Mouse (Mus musculus) spleen, postnatal 36 days (tissue): ENCODE results near the gene Lrrc25.
A peak's percentile ranks its signal among the peaks of the same experiment; 100 is the strongest.

ENCODE experiments used
- DNase-seq, 2 experiments: peaks; one replicate each; pipeline ENCODE4 v3.0.0; 2022; ENCODE audit warnings: low spot score in 2 of 2, mixed read lengths in 1 of 2

The Lrrc25 gene

DNA sequence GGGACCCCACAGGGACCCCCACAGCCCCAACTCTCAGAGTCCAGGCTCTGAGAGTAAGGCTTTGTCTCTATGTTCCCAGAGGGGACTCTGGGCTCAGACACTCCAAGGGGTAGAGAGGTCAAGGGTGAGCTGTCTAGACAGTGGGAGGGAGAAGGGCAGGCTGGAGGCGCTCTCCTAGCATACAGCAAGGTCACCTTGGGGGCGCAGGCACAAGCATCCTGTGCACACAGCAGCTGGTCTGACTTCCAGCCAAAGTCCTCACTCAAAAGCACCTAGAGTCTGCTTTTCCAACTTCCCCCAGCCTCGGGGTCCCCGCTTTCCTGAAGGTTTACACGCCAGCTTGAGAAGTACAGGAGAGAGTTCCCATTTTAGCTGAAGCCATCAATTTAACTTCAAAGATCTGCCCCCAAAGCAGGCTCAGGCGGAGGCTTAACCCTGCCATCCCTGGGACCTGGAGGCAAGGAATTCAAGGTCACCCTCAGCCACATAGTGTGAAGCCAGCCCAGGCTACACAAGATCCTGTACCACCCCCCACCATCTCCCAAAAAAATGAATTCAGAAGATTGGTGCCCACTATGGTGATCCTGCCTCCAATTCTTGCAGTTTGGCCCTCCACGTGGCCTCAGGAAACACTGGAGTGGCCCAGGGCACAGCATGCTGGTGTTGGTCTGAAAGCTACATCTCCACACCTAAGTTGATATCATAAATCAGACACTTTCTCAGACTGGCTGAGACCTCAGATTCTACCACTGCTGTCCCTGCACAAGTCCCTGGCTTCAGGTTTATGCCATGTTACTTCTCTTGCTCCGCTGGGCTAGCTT lies 31.6 kb downstream of the Lrrc25 start:
- DNase-seq, result no peak

DNA sequence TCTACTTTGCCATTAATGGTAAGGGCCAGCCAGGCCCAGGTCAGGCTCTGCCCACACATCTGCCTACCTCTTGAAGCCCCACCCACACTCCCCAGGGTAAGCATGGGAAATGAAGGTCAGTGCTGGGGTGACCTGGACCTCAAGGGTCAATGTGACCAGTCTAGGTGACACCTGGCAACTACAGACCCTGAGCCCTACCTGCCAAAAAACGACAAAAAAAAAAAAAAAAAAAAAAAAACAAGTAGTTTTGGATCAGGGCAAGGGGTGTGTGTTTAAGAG lies 32.1 kb downstream of the Lrrc25 start:
- no peak for DNase-seq

DNA sequence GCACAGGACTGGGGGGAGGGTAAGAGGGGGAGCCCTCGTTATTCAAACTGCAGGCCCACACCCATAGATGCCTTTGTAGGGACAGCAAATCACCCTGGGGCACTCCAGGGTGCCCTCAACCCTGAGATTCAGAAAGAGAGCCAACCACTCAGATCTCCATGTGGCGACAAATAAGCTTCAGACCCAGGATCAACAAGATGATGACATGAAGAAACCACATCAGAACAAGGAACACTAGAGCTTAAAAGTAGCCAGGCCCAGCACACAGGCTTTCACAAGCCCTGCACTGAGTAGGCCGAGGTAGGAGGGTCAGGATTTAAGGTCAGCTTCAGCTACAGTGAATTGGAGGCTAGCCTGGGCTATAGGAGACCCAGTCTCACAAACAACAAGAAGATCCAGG lies 33.0 kb downstream of the Lrrc25 start:
- no peak for DNase-seq

DNA sequence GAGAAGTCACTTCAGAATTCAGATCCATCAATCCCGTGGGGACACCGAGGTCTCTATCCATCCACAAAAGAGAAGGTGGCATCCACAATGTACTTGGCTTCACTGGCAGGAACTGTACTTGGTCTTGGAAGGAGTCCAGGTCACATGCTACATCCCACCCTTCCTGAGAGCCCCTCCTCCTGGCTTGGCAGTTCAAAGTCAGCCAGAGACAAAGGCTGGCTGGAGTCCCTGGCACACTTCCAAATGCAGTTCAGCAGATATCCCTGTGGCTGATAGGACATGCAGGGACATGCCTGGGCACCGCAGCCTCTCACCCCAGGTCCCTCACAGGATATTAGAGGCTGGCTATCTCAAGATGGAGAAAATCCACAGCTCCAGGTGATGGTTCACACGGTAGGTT lies 33.4 kb downstream of the Lrrc25 start:
- no peak for DNase-seq

DNA sequence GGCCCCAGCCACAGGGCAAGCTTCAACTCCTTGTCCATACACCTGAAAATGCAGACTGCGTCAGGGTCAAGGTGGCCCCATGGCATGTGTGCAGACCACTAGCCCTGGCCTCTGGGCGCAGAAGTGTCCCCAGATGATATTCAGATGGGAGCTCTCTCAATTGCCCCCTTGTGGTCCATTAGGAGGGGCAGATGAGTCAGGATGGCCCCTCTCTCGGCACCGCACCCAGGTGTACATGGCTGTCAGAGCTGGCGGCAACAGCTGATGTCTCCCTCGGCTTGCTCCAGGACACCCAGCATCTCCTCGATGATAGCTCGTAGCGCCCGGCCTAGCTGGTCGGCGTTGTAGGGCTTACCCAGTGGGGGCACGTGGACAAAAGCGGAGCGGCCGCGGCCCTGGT lies 34.4 kb downstream of the Lrrc25 start:
- DNase-seq, result no peak

DNA sequence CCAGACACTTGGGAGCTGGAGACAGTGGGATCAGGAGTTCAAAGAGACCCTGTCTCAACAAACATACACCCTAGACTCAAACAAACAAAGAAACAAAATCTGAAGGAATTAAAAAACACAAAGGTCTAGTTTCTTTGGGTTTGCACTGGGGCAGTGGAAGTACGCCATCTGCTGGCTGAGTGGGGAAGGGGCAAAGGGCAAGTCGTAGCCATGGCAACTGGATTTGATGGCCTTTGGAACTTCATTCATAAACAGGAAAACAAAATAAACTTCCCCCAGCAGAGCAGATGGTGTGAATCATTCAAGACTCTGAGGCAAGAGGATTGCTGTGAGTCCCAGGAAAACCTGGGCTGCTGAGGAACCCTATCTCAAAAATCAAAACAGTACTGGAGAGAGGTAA lies 37.3 kb downstream of the Lrrc25 start:
- DNase-seq, result peak; percentile 56 to 64

DNA sequence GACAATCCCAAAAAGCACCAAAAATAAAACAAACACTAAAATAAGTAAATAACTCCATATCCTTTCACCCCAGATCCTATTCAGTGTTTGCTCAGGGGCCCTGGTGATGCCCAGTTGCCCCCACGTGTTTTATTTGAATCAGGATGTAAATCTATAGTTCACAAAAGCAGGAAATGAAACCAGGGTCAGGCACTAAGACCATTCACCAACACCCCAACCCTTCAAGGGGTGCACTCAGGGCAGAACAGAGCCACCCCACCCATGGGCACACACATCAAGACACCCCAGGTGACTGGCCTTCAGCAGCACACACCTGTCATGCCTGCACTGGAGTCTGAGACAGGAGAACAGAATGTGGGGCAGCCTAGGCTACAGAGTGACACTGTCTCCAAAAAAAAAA lies 38.2 kb downstream of the Lrrc25 start:
- peak; percentile 74 to 78 for DNase-seq

DNA sequence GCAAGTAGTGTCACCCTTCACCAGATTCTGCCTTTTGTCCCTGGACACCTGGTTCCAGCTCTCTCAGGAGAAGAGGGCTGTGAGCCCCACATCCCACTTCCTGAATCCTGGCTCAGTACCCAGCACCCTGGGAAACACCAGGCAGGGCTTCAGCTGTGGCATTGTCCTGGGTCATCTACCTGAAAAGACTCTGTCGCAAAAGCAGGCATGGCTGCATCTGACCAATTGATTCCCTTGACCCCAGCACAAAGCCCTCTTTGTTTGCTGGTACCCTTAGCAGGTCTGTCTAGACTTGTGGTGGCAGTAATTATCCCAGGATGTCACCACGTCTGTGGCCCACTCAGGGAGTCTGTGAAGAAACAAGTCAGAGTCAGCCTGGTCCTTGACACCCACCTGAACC lies 39.5 kb downstream of the Lrrc25 start:
- DNase-seq, result no peak

DNA sequence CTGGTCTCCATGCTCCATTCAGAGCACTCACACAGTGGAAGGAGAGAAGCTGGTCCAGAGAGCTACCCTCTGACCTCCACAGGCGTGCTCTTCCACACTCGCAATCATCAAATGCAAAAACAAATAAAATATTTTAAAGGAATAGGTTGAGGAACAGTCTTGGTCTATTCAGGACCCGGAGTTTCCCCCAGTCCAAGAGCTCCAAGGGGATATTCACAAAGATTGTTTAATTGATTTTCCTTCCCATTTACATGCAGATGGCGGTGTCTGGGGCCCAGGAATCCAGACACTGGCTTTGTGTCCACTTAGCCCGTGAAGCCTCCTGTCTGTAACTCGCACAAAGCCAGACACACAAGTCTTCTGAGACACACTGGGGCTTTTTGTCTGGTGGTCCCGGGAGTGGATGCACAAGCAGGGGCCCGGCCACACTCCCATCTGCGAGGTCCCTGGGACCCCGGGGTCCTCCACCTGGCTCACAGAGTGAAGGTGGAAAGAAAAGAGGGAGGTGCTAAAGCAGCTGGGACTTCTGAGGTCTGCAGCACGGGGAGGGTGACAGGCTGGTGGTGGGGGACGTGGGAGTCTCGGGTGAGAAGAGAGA lies 40.3 kb downstream of the Lrrc25 start:
- DNase-seq, result no peak

DNA sequence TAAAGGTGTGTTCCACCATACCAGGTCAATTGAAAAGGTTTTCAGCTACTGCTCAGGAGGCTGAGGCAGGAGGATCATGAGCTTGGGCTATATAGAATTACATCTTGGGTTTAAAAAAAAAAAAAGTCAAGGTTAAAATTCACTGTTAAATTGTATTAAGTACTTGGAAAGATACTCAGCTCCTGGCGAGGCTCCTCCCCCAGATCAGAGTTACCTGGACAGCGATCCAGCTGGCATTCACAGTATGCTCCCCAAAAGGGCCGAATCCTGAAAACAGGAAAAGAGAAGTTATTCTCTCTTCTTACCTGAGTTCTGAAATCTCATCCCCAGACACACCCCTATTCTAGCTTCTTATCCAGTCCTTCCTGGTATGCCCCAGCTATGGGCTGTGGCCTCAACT lies 41.3 kb downstream of the Lrrc25 start:
- no peak for DNase-seq

DNA sequence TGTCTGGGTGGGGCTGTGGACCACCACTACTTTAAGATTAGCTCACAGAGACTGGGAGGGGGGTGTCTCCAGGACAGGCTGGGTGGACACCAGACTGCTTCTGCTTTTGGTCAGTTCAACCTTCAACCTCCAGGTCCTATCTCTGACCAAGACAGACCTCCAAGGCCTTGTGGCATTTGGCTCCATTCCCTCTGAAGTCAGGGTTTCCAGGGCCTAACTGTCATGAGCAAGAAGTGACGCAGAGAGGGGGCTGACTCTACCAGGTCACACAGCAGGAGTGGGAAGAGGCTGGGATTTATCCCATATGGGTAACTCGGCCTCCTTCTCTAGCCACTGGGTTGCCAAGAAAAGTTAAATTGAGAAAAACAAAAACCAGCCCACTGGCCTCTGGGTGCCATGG lies 41.8 kb downstream of the Lrrc25 start:
- no peak for DNase-seq

DNA sequence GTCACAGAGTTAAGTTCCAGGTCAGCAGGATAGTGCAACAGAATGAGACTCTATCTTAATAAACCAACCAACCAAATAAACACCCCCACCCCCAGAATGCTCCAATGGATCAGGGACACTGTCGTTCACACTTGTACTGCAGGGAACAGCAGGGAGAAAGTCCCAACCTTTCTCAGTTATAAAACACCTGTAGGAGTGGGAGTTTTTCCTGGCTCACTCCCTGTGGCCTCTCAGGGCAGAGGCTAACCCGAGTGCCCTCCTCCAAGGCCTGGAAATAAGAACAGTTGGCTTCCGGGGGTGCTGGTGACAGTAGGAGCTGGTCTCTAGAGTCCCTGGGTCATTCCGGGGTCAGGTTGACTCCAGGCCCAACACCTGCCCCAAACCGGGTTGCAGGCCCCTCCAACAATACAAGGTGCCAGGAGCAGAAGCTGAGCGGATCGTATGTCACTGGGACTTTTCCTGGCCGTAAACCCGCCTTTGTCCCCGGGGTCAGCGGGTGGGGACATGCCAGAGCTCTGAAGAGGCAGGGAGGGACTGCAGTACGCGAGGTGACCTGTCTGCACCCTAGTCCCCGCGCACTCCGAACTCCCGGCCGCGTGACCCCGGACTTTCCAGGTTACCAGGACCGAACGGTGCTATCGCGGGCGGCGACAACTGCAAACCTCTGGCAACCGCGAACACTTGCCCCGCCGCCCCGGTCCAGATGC lies 43.1 kb downstream of the Lrrc25 start:
- DNase-seq, result no peak

DNA sequence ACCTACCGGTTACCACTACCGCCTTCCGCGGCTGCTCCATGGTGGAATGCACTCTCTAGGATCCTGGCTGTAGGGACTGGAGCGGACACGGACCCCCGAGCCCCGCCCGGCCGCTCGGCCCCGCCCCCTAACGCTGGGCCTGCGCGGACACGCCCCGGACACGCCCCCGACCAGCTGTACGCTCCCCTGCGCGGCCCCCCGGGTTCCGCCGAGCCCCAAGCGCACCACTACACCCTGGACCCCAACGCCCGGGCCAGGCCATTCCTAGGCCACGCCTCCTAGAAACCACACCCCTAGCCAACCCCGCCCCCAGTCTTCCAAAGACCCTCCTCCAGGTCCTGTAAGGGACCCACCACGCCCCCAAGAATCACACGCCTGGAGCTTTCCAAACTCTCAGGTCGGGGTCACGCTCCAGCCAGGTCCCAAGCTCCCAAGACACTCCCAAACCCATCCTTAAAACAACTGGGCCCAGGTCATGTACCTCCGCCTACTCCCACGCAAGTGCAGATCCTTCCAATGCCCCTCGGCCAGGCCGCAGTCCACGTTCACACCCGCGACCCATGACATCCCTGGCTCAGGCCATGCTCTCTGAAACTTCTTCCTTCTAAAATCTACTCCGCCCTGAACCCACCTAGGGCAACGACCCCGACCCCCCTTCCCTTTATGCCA lies 43.8 kb downstream of the Lrrc25 start:
- DNase-seq, result peak; percentile 85 to 86

DNA sequence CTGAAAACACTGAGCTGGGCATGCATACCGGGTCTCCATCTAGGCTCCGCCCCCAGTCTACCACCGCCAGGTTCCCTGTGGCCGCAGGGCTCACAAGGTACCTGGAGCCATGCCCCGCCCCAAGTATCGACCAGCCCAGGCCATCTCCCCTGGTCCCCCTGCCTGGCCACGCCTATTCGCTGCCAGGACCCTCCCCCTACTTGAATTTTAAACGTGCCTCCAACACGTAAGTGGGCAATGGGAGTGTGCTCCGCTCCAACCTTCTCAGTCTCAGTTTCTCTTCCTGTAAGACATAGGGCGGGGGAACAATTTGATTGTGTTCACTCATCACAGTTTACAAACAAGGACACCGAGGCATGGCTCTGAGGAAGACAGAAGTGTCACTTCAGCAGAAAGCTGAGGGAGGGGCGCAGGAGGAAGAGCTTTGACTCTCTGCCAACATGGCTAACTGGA lies 44.3 kb downstream of the Lrrc25 start, which contains the start of gene Pgpep1:
Gene Pgpep1, minus strand, starts transcription at position 116 of the 453 bp plus-strand sequence.
- DNase-seq, result no peak

DNA sequence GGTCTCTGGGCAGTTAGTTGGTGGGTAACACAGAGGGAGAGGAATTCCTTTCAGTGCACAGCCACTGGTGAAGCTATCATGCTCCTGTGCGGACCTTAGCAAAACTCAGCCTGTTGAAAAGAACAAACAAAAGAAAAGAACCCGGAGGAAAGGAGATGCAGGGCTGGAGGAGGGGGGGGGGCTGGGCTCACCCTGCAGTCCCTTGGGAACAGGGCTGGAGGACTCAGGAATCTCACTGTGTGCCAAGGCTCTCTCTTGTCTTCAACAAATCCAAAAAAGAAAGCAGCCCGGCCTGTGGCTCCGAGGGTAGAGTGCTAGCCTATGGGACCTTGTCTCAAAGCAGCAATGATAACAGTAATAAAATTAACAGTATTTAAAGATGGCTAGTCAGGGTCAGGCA lies 47.7 kb downstream of the Lrrc25 start:
- no peak for DNase-seq

DNA sequence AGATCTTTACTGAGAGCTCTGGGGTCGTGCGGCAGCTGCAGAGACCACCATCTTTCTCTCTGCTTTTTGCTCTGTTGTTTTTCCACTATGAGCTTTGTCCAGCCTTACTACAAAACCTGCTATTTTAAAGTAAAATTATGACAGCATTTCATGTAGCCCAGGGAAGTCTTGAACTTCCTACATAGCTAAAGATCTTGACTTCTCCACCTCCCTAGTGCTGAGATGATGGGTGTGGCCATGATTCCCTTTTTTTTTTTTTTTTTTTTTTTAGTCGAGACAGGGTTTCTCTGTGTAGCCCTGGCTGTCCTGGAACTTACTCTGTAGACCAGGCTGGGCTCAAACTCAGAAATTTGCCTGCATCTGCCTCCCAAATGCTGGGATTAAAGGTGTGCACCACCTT lies 48.7 kb downstream of the Lrrc25 start:
- no peak for DNase-seq

DNA sequence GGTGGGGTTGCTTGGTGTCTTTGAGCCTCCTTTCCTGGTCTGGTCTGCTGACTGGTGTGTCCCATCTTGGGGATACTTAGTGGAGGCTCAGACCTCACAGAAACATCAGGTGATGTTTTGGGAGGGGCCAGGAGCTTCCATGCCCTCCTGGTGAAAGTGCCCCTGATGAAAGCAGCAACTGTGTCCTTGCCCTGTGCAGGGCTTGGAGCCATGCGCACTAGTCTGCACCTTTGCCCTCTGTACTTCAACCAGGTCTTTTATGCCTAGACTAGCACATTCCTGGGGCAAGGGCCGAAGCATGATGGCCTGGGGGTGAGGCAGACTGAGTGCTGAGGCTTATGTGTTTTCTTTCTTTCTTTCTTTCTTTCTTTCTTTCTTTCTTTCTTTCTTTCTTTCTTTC lies 49.6 kb downstream of the Lrrc25 start:
- DNase-seq, result no peak

DNA sequence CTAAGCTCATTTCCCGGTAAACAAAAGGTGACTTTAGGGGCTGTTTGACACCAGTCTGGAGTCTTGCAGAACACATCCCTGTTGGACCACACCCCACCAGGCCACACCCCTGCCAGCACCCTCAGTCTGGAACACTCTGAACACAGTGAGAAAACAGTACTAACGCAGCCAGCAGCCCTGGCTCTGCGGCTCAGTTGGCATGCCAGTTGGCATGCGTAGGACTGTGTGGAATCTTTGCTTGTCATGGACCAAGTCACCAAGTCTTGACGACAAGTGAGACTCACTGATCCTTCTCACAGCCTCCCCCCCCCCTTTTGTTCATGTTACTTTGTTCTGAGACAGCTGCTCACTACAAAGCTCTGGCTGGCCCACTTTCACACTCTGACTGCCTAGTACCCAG lies 51.1 kb downstream of the Lrrc25 start:
- DNase-seq, result no peak
